Mouse (Mus musculus) left cerebral cortex, adult 2 months (tissue): ENCODE measurements at regions not wholly inside any gene's neighbourhood (a gene's known extent, or its start where the extent isn't known, plus 50 kb on each side); places are given as distances from the start of the nearest gene placed in this dataset.

Source experiments
- DNase-seq, 2 experiments: peaks; one replicate each; pipeline ENCODE4 v3.0.0; 2021 to 2022; ENCODE audit warnings: low spot score in 2 of 2, mixed read lengths in 1 of 2; ENCODE audit errors: extremely low spot score in 1 of 2
- H3K27ac ChIP-seq: fragments of 200-600 bp; 2 replicates; pipeline ENCODE4 v1.8.1; 2022
- H3K4me3 ChIP-seq: fragments of 200-600 bp; 2 replicates; pipeline ENCODE4 v1.8.1; 2022
- CTCF ChIP-seq: fragments of 200-600 bp; IDR thresholded peaks from 2 replicates; pipeline ENCODE4 v1.8.1; 2022; ENCODE audit warnings: antibody characterized with exemption, mild to moderate bottlenecking, moderate library complexity
- intact Hi-C: fragments of 180-260 bp; cut with DNase I; formaldehyde crosslinking; loops from one replicate; pipeline ENCODE4 v1.15.1; 2025

- TF ChIP-seq CTCF, result no peak
Measured at GRCm38 (mm10) chr16:5359193-5359592, 103.4 kb upstream of the Eef2kmt start.

GRCm38 (mm10) chr16:5353881-5354280, 98.1 kb upstream of the Eef2kmt start:
- DNase-seq, result no peak
- Histone ChIP-seq H3K27ac (no peak overlapping the region), H3K4me3 (no peak overlapping the region)
- intact Hi-C loops, result no loop called here
- no peak for TF ChIP-seq CTCF

More at GRCm38 (mm10) chr16:5359193-5359592, 103.4 kb upstream of the Eef2kmt start:
- intact Hi-C loops, result no loop called here
- H3K4me3 ChIP-seq, result no peak overlapping the region
- no peak overlapping the region for H3K27ac ChIP-seq
- no peak for DNase-seq

GRCm38 (mm10) chr16:5351890-5352571, 96.2 kb upstream of the Eef2kmt start:
- TF ChIP-seq CTCF, result no peak
- Histone ChIP-seq H3K27ac (no peak overlapping the region), H3K4me3 (no peak overlapping the region)
- no peak for DNase-seq
- intact Hi-C loops, result no loop called here

GRCm38 (mm10) chr16:5347151-5347550, 91.4 kb upstream of the Eef2kmt start:
- intact Hi-C loops, result no loop called here
- DNase-seq, result no peak
- TF ChIP-seq CTCF, result no peak
- Histone ChIP-seq H3K27ac (no peak overlapping the region), H3K4me3 (no peak overlapping the region)

GRCm38 (mm10) chr16:5342326-5342725, 86.5 kb upstream of the Eef2kmt start:
- Histone ChIP-seq H3K27ac (no peak overlapping the region), H3K4me3 (no peak overlapping the region)
- no peak for TF ChIP-seq CTCF
- DNase-seq, result no peak
- intact Hi-C loops, result no loop called here

GRCm38 (mm10) chr16:5316271-5316670, 60.5 kb upstream of the Eef2kmt start:
- intact Hi-C loops, result no loop called here
- Histone ChIP-seq H3K27ac (no peak overlapping the region), H3K4me3 (no peak overlapping the region)
- DNase-seq, result no peak
- TF ChIP-seq CTCF, result no peak

GRCm38 (mm10) chr16:5313261-5313660, 57.5 kb upstream of the Eef2kmt start:
- DNase-seq, result no peak
- no peak overlapping the region for H3K27ac ChIP-seq
- no peak for TF ChIP-seq CTCF
- intact Hi-C loops, result no loop called here
- no peak overlapping the region for H3K4me3 ChIP-seq

- DNase-seq, result no peak
- intact Hi-C loops, result no loop called here
- no peak for TF ChIP-seq CTCF
- H3K4me3 ChIP-seq, result no peak overlapping the region
- H3K27ac ChIP-seq, result no peak overlapping the region
Measured at GRCm38 (mm10) chr16:5311456-5311855, 55.7 kb upstream of the Eef2kmt start.

GRCm38 (mm10) chr16:5310736-5311135, 55.0 kb upstream of the Eef2kmt start:
- Histone ChIP-seq H3K4me3 (no peak overlapping the region), H3K27ac (no peak overlapping the region)
- intact Hi-C loops, result no loop called here
- DNase-seq, result no peak
- TF ChIP-seq CTCF, result no peak

GRCm38 (mm10) chr16:5307761-5308160, 52.0 kb upstream of the Eef2kmt start:
- DNase-seq, result no peak
- intact Hi-C loops, result loop anchor here (2.0 to 10.0 kb wide), 3 partner anchors 230 to 1171 kb away; no protein-coding TSS in a partner anchor
- no peak for TF ChIP-seq CTCF
- Histone ChIP-seq H3K27ac (no peak overlapping the region), H3K4me3 (no peak overlapping the region)

- no peak for DNase-seq
- no peak for TF ChIP-seq CTCF
- intact Hi-C loops, result loop anchor here (2.0 to 10.0 kb wide), 3 partner anchors 230 to 1172 kb away; no protein-coding TSS in a partner anchor
- Histone ChIP-seq H3K27ac (no peak overlapping the region), H3K4me3 (peak overlapping the region; percentile 48)
Measured at GRCm38 (mm10) chr16:5307249-5307605, 51.4 kb upstream of the Eef2kmt start.

GRCm38 (mm10) chr16:5306588-5307248, 50.9 kb upstream of the Eef2kmt start:
- peak; percentile 100 for TF ChIP-seq CTCF
- intact Hi-C loops, result loop anchor here (1.0 to 10.0 kb wide), 5 partner anchors 100 to 1172 kb away; no protein-coding TSS in a partner anchor
- Histone ChIP-seq H3K27ac (0 out of 2 replicates have a peak overlapping the region, but pooled peaks have one; percentile 24), H3K4me3 (peak overlapping the region; percentile 48)
- peak; percentile 89 to 95 for DNase-seq
